Mouse (Mus musculus) mesoderm, embryonic 11.5 days (tissue): ENCODE data around the gene Ubap2.

Experiments used
- DNase-seq: peaks from one replicate; pipeline ENCODE4 v3.0.0-alpha.2; 2012; ENCODE audit warnings: low read depth, low spot score

Gene Ubap2

DNA sequence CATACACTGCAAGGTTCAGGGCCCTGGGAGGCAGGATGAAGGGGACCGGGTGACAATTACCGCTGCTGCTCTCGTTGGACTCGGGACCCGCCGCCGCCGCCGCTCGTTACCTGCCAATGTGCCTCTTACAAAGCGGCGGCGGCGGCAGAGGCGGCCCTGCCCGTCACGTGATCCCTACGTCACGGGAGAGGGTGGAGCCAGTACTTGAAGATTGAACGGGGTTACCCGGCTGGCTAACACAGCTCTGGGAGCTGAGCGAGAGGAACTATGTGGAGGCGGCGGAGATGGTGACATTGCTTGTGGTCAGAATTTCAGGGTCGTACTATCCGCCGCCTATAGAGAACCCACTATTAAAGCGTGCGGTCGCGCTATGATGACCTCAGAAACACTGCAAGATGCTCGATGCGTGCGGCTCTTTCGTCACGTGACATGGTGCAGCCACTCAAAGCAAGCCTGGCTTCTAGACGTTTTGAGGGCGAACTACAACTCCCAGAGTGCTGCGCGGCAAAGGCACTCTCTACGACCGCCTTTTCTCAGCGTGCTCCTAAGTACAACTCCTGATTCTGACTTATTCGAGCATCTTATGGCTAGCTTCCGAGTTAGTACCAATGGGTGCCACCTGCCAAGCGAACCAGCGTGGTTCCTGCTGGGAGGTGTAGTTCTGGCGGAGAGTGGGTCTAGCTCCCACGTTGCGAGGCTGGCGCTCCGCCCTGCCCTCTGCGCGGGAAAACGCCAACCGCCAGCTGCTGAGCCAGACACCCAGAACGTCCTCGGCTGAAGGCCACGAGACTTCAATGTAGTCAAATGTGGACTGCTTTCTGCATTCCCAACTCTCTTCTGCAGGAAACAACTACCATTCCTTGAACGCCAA, at the start of gene Ubap2:
Gene Ubap2, minus strand, starts transcription at position 165 of the 871 bp plus-strand sequence.
- DNase-seq: peak; percentile 97

- DNase-seq: no peak
Measured at GRCm38 (mm10) chr4:41320971-41321370, 46.0 kb upstream of the Ubap2 start.

GRCm38 (mm10) chr4:41318267-41318666, 43.3 kb upstream of the Ubap2 start:
- no peak for DNase-seq

GRCm38 (mm10) chr4:41315173-41315572, 40.2 kb upstream of the Ubap2 start:
- DNase-seq: no peak

DNA sequence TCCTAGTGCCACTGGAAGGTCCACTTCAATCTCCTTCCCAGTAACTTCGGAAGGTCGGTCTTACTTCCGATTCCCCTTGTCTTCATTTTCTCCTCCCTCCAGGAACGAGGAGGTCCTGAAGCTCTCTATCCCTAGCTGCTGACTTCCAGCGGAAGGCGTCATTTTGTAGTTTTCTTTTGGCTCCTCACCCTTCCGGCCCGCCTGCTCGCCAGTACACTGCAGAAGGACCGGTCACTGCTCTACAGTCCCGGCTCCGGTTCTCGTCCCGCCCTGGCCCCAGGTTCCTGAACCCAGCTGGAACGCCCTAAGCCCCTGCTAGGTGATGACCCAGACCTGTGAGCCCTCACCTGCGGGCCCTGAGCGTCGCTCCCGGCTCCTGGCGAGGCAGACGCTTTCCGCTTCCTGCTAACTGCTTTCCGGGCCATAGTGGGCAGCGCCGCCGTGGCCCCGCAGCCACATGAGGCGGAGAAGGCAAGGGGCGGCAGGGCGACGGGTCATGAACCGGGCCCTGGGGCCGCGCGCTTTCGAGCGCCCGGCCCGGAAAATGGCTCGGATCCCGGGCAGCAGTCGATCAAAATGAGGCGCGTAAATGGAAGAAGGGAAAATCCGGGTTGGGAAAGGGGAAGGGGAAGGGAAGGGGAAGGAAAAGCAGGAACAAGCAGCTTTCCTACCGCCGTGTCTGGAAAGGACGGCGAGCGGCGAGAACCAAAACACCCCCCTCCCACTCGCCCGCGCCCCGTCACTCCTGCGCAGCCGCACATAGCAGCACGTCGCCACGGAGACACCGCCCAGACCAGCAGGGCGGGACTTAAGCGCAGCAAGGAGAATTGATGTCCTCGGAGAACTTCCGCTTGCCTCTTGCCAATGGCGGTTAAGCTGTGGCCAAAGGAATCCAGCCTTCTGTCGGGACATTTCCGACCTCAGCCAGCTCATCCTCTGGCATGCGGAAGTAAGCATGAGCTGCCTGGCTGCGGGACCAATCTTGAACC, 39.5 kb upstream of the Ubap2 start, which contains the start of gene Dcaf12:
Gene Dcaf12, minus strand, starts transcription at position 749 of the 989 bp plus-strand sequence.
- peak; percentile 97 for DNase-seq

GRCm38 (mm10) chr4:41313722-41314121, 38.8 kb upstream of the Ubap2 start:
- peak; percentile 13 for DNase-seq

GRCm38 (mm10) chr4:41310567-41311563, 35.9 kb upstream of the Ubap2 start:
- DNase-seq: no peak

DNA sequence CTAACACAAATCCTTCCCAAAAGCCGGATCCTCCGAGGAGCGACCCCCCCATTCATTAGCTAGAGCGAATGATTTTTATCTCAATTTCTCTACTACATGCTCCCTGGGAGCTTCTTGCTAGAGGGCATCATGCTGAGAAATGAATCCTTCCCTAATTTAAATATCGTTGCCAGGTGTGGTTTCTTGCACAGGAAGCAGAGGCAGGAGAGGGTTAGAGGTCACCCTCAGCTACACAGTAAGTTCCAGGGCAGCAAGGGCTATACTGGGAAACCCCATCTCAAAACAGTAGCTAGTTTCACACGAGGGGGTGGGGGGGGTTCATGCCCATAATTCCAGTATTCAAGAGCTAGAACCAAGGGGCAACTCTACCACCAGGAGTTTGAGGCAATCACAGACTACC, 32.5 kb upstream of the Ubap2 start:
- DNase-seq: no peak

- no peak for DNase-seq
Measured at GRCm38 (mm10) chr4:41304302-41304701, 29.4 kb upstream of the Ubap2 start.

DNA sequence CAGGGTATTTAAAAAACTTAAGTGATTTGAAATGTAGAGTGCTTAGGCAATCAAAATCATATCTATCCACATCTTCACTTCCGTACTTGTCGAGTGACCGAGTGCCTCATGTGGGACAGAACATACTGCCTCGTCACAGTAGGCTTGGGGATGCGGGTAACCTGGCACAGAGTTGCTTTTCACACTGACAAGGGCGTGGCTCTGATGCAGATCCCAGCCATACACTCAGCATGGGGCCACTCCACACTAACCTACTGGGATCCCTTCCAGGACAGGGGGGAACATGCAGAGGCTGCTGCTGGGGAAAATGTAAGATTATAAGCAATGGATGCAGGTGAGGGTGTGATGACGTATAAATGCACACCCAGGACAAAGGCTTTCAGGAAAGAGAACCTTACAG, 28.7 kb upstream of the Ubap2 start:
- DNase-seq: no peak

- DNase-seq: no peak
Measured at GRCm38 (mm10) chr4:41298976-41299375, 24.0 kb upstream of the Ubap2 start.

- no peak for DNase-seq
Measured at GRCm38 (mm10) chr4:41295960-41296359, 21.0 kb upstream of the Ubap2 start.

DNA sequence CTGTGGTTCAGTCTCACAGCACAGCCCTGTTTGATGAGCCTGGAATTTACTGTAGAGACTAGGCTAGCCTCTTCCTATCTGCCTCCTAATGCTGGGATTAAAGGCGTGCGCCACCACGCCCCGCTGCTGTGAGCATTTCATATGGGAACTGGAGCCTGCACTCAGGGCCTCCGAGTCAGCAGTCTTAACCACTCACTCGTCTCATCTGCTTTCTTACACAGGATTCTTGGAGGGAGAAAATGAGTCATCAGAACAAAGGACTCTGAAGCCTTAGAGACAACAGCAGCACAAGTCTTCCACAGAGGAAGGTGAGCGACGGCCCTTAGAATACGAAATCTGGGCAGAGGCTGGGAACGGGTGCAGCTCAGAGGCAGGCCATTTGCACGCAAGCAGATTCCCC, 20.6 kb upstream of the Ubap2 start:
- DNase-seq: no peak

DNA sequence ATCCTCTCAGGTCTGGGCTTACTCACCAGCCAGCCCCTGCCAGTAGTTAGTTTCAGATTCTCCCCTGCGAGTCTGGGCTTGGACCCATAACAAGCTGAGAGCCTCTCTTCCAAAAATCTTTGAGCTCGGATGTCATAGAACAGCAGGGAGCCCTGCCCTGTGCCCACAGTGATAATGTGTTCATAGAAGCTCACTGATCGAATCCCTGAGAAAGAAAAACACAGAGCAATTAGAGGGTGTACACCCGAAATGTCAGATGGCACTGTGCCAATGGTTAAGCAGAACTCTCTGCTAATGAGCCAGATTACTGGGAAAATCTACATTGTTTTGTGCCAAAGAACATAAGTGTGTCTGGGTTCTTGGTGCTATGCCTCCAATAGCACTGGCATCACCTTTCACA, 19.0 kb upstream of the Ubap2 start:
- no peak for DNase-seq

DNA sequence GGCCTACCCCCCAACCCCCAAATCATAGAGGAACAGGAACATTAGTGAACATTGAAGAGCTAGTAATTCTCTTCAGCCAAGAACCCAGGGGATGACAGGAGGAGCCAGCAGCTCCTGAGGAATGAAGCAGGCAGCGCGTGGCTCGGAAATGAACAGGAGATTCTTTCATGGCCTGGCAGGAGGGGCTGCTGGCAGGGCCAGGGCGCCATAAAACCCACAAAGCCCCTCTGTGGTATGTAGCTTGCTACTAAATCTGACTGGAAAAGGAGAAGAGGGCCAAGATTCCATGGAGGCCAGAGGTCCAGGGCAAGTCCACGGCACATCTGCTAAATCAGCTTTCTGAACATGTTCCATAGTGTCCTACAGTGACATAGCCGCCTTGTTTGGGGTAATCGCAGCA, 14.9 kb upstream of the Ubap2 start:
- peak; percentile 11 for DNase-seq

DNA sequence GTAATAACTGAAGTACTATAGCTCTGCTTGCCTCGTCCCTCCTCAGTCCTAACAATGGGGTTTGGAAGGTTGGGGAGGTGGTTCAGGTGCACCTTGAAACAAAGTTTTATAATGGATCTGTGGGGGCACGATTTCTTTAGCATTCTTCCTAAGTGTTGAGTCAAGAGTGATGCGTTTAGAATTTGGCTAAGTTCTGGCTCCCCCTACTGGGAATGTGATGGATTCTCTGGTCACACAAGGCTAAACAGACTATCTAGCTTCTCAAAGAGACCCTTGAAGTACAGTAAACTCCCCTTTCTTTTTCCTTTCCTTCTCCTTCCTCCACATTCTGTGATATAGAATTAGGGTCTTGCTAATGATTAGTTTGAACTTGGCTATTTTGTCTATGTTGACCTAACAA, 11.5 kb upstream of the Ubap2 start:
- peak; percentile 48 for DNase-seq

DNA sequence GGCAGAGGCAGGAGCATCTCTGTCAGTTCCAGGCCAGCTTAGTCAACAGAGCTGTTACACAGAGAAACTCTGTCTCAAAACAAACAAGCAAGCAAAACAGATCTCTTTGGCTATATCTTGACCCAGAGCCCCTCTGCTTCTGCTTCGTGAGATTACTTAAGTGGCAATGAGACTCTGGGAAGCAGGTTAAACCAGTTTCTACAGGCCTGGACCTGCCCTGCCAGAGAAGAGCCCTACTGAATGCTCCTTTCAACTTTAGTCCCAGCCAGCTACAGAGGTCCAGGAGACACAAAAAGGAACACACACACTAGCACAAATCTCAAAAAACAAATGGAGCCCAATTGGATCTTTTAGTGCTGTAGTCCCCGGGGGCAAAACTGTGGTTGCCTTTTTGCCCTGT, 9.1 kb upstream of the Ubap2 start:
- DNase-seq: no peak

GRCm38 (mm10) chr4:41275927-41276326, 983 bp upstream of the Ubap2 start:
- DNase-seq: no peak

DNA sequence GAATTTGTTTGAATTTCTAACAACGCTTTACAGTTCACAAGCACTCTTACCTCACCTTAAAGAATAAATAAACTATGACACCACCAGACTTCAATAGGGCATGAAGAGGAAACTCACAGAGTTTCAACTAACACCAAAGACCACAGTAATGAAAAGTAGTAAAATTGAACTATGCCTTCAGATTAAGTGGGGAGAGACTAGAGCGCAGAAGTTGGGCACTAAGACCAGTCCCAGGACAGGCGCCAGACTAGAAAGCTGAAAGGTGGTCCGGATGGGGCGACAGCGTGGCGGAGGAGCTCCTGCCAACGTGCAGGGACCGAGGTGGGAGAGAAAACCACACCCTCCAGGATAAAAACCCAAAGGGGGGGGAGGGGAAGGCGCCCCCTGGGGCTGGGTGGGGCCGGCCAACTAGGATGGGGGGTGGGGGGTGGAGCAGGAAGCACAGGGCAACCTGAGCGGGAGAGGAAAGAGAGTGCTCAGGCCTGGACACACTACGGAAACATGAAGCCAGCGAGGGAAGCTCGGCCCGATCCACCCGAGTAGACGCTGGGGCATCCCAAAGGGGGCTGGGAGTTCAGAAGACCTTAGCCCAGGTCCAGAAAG, 466 bp downstream of the Ubap2 start:
- DNase-seq: no peak

DNA sequence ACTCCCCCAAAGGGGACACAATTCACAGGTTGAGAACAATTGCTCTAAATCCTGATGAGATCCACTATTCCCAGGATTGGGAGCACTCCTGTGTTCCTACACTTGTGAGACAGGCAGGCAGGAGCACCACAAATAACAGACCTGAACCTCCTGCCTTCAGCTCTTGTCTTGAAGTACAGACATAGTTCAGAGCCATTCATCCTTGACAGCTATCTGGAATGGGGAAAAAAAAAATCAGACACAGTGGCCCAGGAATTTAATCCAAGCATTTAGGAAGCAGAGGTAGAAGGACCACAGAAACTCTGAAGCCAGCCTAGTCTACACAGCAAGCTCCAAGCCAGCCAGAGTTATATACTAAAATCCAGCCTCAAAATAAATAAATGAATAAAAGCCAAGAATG, 6.8 kb downstream of the Ubap2 start:
- DNase-seq: no peak

GRCm38 (mm10) chr4:41266350-41266749, 8.6 kb downstream of the Ubap2 start:
- no peak for DNase-seq
